Mouse (Mus musculus) retina, embryonic 14.5 days (tissue): ENCODE measurements at regions not wholly inside any gene's neighbourhood (a gene's known extent, or its start where the extent isn't known, plus 50 kb on each side); places are given as distances from the start of the nearest gene placed in this dataset.

ENCODE experiments used
- DNase-seq: peaks from one replicate; pipeline ENCODE4 v3.0.0-alpha.2; 2015; ENCODE audit warnings: low spot score

GRCm38 (mm10) chr3:80263095-80263494, 378.8 kb downstream of the Fam198b start:
- no peak for DNase-seq

GRCm38 (mm10) chr3:80284656-80285055, 400.3 kb downstream of the Fam198b start:
- DNase-seq: no peak

GRCm38 (mm10) chr3:80285246-80285645, 400.9 kb downstream of the Fam198b start:
- no peak for DNase-seq

- DNase-seq: no peak
Observed at GRCm38 (mm10) chr3:80293485-80293884, 409.2 kb downstream of the Fam198b start.

GRCm38 (mm10) chr3:80307632-80308031, 423.3 kb downstream of the Fam198b start:
- no peak for DNase-seq

GRCm38 (mm10) chr3:80309931-80310330, 425.6 kb downstream of the Fam198b start:
- DNase-seq: no peak

GRCm38 (mm10) chr3:80311689-80312088, 427.4 kb downstream of the Fam198b start:
- no peak for DNase-seq

GRCm38 (mm10) chr3:80322291-80322690, 438.0 kb downstream of the Fam198b start:
- DNase-seq: peak; percentile 64

- no peak for DNase-seq
Observed at GRCm38 (mm10) chr3:80324726-80325125, 440.4 kb downstream of the Fam198b start.

- DNase-seq: no peak
Observed at GRCm38 (mm10) chr3:80331776-80332175, 447.4 kb downstream of the Fam198b start.

GRCm38 (mm10) chr3:80334446-80334893, 450.1 kb downstream of the Fam198b start:
- DNase-seq: no peak

- DNase-seq: no peak
Observed at GRCm38 (mm10) chr3:80336123-80336674, 451.9 kb downstream of the Fam198b start.

GRCm38 (mm10) chr3:80367972-80368371, 434.7 kb downstream of the Gria2 start:
- peak; percentile 25 for DNase-seq

- DNase-seq: no peak
Observed at GRCm38 (mm10) chr3:80369214-80369941, 433.3 kb downstream of the Gria2 start.

- peak; percentile 33 for DNase-seq
Observed at GRCm38 (mm10) chr3:80372436-80372835, 430.2 kb downstream of the Gria2 start.

- DNase-seq: no peak
Observed at GRCm38 (mm10) chr3:80385986-80386385, 416.6 kb downstream of the Gria2 start.

GRCm38 (mm10) chr3:80396240-80396639, 406.4 kb downstream of the Gria2 start:
- peak; percentile 58 for DNase-seq

- no peak for DNase-seq
Observed at GRCm38 (mm10) chr3:80420453-80420852, 382.2 kb downstream of the Gria2 start.

GRCm38 (mm10) chr3:80421461-80421860, 381.2 kb downstream of the Gria2 start:
- DNase-seq: no peak

GRCm38 (mm10) chr3:80422106-80422505, 380.5 kb downstream of the Gria2 start:
- no peak for DNase-seq

GRCm38 (mm10) chr3:80422646-80423045, 380.0 kb downstream of the Gria2 start:
- no peak for DNase-seq
